Mouse (Mus musculus): Measurements from ENCODE around the gene Pde4b.

GRCm38 (mm10) chr4:102563273-102563855 lies 476.0 kb downstream of the Pde4b start:
- TF ChIP-seq CTCF (IDR thresholded peaks at IDR 0.05; ENCODE audit: control insufficient read depth, insufficient read depth, low read length) (no peak), POLR2A (IDR thresholded peaks at IDR 0.05; ENCODE audit: borderline replicate concordance, control insufficient read depth, low read depth, low read length) (no peak)
